Mouse (Mus musculus) T-helper 1 cell (primary cell): ENCODE results near the gene Adk.
"Not testable (repeated sequence)": the region's sequence is repeated elsewhere in the genome, so short reads cannot be mapped to it uniquely, and the experiment has no call there.

ENCODE experiments used
- in situ Hi-C: fragments of 300-600 bp; cut with MboI, MseI; formaldehyde crosslinking; loops from one replicate; pipeline ENCODE4 v1.15.1; 2025; ENCODE audit warnings: high pct_unique_total_duplicates

Adk gene

GRCm38 (mm10) chr14:21480191-21480590 is 427.8 kb downstream of the Adk start:
- in situ Hi-C loops = no loop called here

DNA sequence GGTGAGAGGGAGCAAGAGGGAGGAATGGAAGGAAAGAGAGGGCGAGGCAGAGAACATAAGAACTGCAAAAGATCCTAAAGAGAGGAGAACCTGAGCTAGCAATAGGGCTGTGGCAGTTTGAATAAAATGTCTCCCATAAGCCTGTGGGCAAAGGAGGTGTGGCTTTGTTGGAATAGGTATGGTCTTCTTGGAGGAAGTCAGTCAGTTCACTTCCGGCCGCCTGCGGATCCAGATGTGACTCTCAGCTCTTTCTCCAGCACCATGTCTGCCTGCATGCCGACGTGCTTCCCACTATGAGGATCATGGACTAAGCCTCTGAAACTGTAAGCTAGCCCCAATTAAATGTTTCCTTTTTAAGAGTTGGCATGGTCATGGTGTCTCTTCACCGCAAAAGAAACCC is 428.9 kb downstream of the Adk start, which contains the start of gene Kat6b:
Kat6b (plus strand) TSS at position 204 of the 400 bp plus-strand sequence.
- in situ Hi-C loops = no loop called here

GRCm38 (mm10) chr14:21484199-21484598 is 431.8 kb downstream of the Adk start:
- in situ Hi-C loops = no loop called here

- in situ Hi-C loops = no loop called here
These were observed 432.3 kb downstream of the Adk start for GRCm38 (mm10) chr14:21484693-21485092.

DNA sequence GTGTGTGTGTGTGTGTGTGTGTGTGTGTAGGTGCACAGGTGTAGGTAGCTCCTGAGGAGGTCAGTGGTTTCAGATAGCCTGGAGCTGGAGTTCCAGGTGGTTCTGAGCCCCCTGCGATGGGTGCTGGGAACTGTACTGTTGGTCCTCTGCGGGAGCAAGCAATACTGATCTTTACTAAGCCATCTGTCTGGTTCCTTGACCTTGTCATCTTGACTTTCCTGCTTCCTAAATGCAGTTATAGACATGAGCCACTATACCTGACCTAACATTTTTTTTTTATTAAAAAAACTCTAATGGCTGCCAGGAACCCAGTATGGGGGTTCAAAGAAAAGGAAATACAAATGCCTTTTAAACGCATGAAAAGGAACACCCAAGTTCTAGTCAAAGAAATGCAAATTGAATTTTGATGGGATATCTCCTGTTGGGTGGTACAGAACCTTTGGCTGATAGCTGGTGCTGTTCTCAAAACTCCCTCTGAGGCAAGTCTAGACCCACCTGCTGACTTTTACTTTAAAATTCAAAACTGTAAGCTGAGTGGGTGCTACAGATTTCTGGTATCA is 433.7 kb downstream of the Adk start:
- in situ Hi-C loops = no loop called here

GRCm38 (mm10) chr14:21487135-21487534 is 434.8 kb downstream of the Adk start:
- in situ Hi-C loops = not testable (repeated sequence)

- in situ Hi-C loops = not testable (repeated sequence)
These were observed 436.2 kb downstream of the Adk start for GRCm38 (mm10) chr14:21488426-21489115.

DNA sequence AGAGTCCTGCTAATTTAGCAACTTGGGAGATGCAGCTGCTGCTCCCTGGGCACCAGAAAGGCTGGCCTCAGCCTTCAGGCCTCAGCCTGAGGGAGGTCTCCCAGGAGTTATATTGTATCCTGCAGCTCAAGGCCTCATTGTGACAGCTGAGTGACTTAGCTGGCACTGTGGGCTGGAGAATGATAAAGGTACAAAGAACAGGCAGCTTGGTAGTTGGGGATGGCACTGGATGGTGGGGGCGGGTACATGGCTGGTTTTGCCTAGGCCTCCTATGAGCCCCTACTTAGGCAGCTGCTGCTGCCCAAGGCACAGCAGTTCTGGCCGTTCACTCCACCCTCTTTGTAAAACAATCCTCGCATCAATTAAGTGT is 436.7 kb downstream of the Adk start:
- in situ Hi-C loops = no loop called here

DNA sequence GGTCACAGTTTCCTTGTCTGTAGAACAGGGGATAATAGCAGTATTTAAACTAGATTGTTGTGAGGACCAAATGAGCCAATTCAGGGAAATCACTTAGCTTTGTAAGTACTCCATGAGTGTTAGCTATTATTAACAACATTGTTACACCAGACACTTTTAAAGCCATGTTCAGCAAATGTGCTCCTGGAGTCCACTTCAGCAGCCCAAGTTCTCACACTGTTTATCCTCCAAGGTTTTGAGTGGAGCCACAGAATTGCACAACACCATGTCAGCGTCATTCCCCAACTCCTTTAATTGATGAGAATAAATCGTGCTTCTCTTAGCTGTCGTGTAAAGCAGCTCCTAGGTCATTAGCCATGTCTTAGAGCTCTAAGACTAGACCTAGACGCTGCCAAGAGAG is 437.8 kb downstream of the Adk start:
- in situ Hi-C loops = loop anchor here (10.0 kb wide), 1 partner anchor 345 kb away; no protein-coding TSS in a partner anchor
